Mouse (Mus musculus) thymus, adult 2 months (tissue): ENCODE data around the gene Stxbp4. TPM values are rescaled to one million over a fixed set of nuclear protein-coding genes. Genes with fewer than 3 reads are reported as not detected.
A peak's percentile ranks its signal among the peaks of the same experiment; 100 is the strongest.

Experiments
- DNase-seq: peaks from one replicate; pipeline ENCODE4 v3.0.0; 2021
- H3K27ac ChIP-seq: fragments of 200-500 bp; 2 replicates; pipeline ENCODE4 v1.5.1; 2012; ENCODE audit warnings: low read length, control low read depth; ENCODE audit not compliant: control insufficient read depth, insufficient read depth
- H3K27me3 ChIP-seq: fragments of 200-500 bp; 2 replicates; pipeline ENCODE4 v1.6.1; 2012; ENCODE audit warnings: mild to moderate bottlenecking, low read length, moderate library complexity, mixed read lengths; ENCODE audit not compliant: control insufficient read depth, insufficient read depth
- H3K36me3 ChIP-seq: fragments of 200-500 bp; 2 replicates; pipeline ENCODE4 v1.6.1; 2012; ENCODE audit warnings: mild to moderate bottlenecking, low read length, moderate library complexity; ENCODE audit not compliant: control insufficient read depth, insufficient read depth
- H3K4me1 ChIP-seq: fragments of 200-500 bp; replicated peaks from 2 replicates; pipeline ENCODE4 v1.6.1; 2012; ENCODE audit warnings: low read length; ENCODE audit not compliant: control insufficient read depth, insufficient read depth
- H3K4me3 ChIP-seq: fragments of 200-500 bp; 2 replicates; pipeline ENCODE4 v1.5.1; 2012; ENCODE audit warnings: mild to moderate bottlenecking, low read length, control low read depth, moderate library complexity; ENCODE audit not compliant: control insufficient read depth, insufficient read depth
- CTCF ChIP-seq: fragments of 200-500 bp; IDR thresholded peaks from 2 replicates; pipeline ENCODE4 v1.5.1; 2012; ENCODE audit warnings: mild to moderate bottlenecking, control low read depth, low read length, moderate library complexity, borderline replicate concordance; ENCODE audit not compliant: control insufficient read depth, poor library complexity, insufficient read depth; ENCODE audit errors: extremely low read depth
- POLR2A ChIP-seq: fragments of 200-500 bp; IDR thresholded peaks from 2 replicates; pipeline ENCODE4 v1.6.1; 2012; ENCODE audit warnings: mild to moderate bottlenecking, low read length, control low read depth, moderate library complexity; ENCODE audit not compliant: control insufficient read depth, poor library complexity, insufficient read depth; ENCODE audit errors: extremely low read depth
- WGBS: fragments of 180-500 bp; shearing (Covaris S2); methylation state at CpG from one replicate; pipeline ENCODE4 v1.1.7; 2018; 5-methylcytosine and 5-hydroxymethylcytosine counted together
- polyA plus RNA-seq: library from polyadenylated mRNA; depleted of rRNA; stranded (reverse); fragments of >200 nt; gene quantifications from 2 replicates; pipeline ENCODE4 v1.2.3, GENCODE M21; 2012

The Stxbp4 gene
- polyA plus RNA-seq, 1 experiment = 4.1 TPM

GRCm38 (mm10) chr11:90625174-90625573 lies 12.7 kb downstream of the Stxbp4 start:
- H3K36me3 ChIP-seq = no peaks in the 10 kb centered on the region
- no peaks in the 10 kb centered on the region for H3K27me3 ChIP-seq
- WGBS = 93% methylated on average over 1 of the region's 1 CpGs
- H3K27ac ChIP-seq = no peak overlapping the region
- H3K4me3 ChIP-seq = no peak overlapping the region
- TF ChIP-seq POLR2A (no peak), CTCF (no peak)
- DNase-seq = no peak
- no peaks in the 10 kb centered on the region for H3K4me1 ChIP-seq

GRCm38 (mm10) chr11:90623477-90623876 lies 14.4 kb downstream of the Stxbp4 start:
- Histone ChIP-seq H3K4me1 (no peaks in the 10 kb centered on the region), H3K27ac (no peak overlapping the region), H3K36me3 (no peaks in the 10 kb centered on the region), H3K4me3 (no peak overlapping the region), H3K27me3 (no peaks in the 10 kb centered on the region)
- WGBS = 44% methylated on average over 6 of the region's 6 CpGs
- TF ChIP-seq POLR2A = no peak
- TF ChIP-seq CTCF = no peak
- peak; percentile 38 for DNase-seq

- Histone ChIP-seq H3K4me1 (no peaks in the 10 kb centered on the region), H3K27me3 (no peaks in the 10 kb centered on the region), H3K36me3 (no peaks in the 10 kb centered on the region), H3K27ac (no peak overlapping the region), H3K4me3 (no peak overlapping the region)
- TF ChIP-seq CTCF (no peak), POLR2A (no peak)
- DNase-seq = no peak
- WGBS = 96% methylated on average over 7 of the region's 7 CpGs
These were observed 15.4 kb downstream of the Stxbp4 start for GRCm38 (mm10) chr11:90622500-90622899.

- H3K27ac ChIP-seq = no peak overlapping the region
- DNase-seq = no peak
- H3K36me3 ChIP-seq = no peaks in the 10 kb centered on the region
- no peaks in the 10 kb centered on the region for H3K27me3 ChIP-seq
- H3K4me3 ChIP-seq = no peak overlapping the region
- H3K4me1 ChIP-seq = no peaks in the 10 kb centered on the region
- no peak for TF ChIP-seq CTCF
- TF ChIP-seq POLR2A = no peak
- 94% methylated on average over 12 of the region's 12 CpGs for WGBS
These were observed 15.8 kb downstream of the Stxbp4 start for GRCm38 (mm10) chr11:90622044-90622443.

GRCm38 (mm10) chr11:90616431-90616830 lies 21.5 kb downstream of the Stxbp4 start:
- TF ChIP-seq POLR2A (no peak), CTCF (no peak)
- DNase-seq = no peak
- Histone ChIP-seq H3K36me3 (no peaks in the 10 kb centered on the region), H3K4me1 (no peaks in the 10 kb centered on the region), H3K27ac (no peak overlapping the region), H3K27me3 (no peaks in the 10 kb centered on the region), H3K4me3 (no peak overlapping the region)

- Histone ChIP-seq H3K27me3 (no peaks in the 10 kb centered on the region), H3K4me3 (no peak overlapping the region), H3K36me3 (no peaks in the 10 kb centered on the region), H3K27ac (no peak overlapping the region), H3K4me1 (no peaks in the 10 kb centered on the region)
- DNase-seq = no peak
- 61% methylated on average over 6 of the region's 6 CpGs for WGBS
- TF ChIP-seq CTCF = no peak
- no peak for TF ChIP-seq POLR2A
These were observed 23.1 kb downstream of the Stxbp4 start for GRCm38 (mm10) chr11:90614743-90615142.

- TF ChIP-seq POLR2A = no peak
- no peak for TF ChIP-seq CTCF
- Histone ChIP-seq H3K27me3 (no peaks in the 10 kb centered on the region), H3K4me1 (no peaks in the 10 kb centered on the region), H3K4me3 (no peak overlapping the region), H3K27ac (no peak overlapping the region), H3K36me3 (peaks cover under 1% of the 10 kb centered on the region; the same call in 1 of the 2 replicates)
- DNase-seq = no peak
These were observed 25.8 kb downstream of the Stxbp4 start for GRCm38 (mm10) chr11:90612118-90612517.
